Mouse (Mus musculus): ENCODE measurements around the gene Gm11037.

Gm11037 gene

DNA sequence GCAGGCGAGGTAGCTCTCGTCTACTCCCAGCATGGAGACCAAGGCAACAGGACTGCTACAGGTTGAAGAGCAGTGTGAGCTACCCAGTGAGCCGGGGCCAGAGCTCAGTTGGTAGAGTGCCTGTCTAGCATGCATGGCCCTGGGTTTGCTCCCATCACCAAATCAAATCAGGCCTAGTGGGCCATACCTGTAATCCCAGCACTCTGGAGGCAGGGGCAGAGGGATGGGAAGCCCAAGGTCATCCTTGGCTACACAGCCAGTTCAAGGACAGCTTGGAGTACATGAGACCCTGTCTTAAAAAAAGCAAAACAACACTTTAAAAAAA lies 15.9 kb downstream of the Gm11037 start:
- no peak for DNase-seq (ENCODE audit: low spot score)

DNA sequence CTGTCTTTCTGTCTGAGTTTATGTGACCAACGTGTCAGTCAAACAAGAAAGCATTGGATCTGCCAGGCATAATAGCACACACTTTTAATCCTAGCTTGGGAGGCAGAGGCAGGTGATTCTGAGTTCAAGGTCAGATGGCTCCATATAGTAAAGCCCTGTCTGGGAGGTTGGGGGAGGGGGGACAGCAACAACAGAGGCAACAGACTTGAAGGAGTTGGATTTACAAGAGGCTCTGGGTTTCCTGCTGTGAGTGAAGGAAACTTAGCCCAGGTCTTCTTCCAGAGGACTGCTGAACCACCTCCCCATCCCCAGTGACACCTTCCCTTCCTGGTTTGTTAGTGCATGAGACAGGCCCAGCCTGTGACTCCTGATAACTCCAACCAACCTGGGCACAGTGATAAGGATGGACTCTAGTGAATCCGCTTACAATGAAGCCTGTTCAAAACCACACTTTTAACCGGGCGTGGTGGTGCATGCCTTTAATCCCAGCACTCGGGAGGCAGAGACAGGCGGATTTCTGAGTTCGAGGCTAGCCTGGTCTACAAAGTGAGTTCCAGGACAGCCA lies 19.0 kb downstream of the Gm11037 start:
- no peak for DNase-seq (ENCODE audit: low spot score)

DNA sequence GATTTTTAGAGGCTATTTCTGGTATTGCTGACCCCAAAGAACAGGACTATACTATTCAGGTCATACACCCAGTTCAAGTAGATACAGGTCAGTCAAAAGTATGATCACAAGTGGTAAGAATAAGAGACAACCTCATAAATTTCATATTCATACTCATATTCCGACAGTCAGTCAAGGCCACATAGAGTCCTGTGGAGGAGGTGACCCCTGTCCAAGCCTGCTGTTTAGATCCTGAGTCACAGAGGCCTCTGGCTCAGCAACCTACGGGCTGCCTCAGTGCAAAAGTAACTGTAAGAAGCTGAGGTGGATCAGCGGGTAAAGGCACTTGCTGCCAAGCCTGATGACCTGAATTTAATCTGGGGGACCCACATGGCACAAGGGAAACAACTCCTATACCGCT lies 20.7 kb downstream of the Gm11037 start:
- no peak for DNase-seq (ENCODE audit: low spot score)

DNA sequence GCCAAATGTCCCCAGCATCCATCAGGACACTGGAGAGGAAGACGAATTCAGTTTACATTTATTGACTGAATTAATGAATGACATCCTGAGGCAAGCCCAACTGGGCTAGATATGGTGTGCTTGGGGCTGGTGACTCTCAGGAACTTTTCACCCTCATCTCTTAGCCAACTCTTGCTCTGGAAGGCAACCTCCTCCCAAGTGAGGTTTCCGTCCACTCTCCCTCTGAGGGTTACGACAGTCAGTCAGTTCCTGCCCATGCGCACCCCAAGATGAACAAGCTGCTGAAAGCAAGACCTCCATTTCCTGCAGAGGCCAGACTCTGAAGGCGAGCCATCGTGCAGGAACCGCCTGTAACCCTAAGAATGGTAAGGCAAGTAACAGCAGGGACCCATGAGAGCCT lies 23.7 kb downstream of the Gm11037 start:
- no peak for DNase-seq (ENCODE audit: low spot score)

DNA sequence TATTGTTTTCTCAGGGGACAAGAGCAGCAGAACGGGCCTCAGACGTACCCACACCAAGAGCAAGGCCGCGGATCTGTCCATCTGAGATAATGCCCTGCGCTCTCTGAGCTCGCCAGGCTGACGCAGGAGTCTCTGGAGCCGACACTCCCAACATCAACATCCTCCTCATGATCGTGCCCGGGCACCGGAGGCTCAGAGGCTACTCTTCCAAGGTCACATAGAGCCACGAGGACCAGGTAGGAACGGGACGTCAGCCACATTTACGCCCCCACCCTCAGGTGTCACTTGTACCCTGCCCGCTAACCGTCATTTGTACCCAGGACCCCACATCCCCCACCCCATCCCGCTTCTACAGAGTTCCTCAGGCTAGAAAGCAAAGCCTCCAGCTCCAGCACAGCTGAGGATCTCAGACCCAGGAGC lies 26.2 kb downstream of the Gm11037 start:
- peak; percentile 16 for DNase-seq (ENCODE audit: low spot score)

DNA sequence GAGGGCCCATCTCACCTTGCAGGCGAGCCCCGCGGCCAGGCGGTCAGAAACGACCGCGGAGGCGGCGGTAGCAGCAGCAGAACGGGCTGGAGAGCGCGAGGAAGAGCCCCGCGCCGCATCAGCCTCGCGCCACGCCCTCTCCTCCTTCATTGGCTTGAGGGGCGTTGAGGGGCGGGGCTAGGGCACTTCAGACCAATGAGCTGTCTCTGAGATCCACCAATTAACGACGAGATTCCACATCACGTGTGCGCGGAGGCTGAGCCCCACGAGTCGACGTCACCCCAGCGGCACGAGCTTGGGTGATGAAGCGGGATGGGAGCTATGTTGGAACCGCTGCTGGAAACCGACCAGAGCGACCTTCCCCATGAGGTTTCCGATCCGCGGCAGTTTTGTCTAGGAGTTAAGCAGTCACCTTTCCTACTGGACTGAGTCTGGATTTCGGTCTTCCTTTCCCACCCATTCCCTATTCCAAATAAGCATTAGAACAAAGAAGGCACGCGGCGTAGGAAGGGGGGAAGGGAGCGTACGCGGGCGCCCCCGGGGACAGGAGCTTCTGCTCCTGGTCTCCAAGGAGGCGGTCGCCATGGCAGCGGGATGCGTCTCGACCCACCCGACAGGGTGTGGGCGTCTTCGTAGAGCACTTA lies 26.8 kb downstream of the Gm11037 start, which contains the start of gene 1700037H04Rik:
TSS of gene 1700037H04Rik (minus strand) at position 144 of the 644 bp plus-strand sequence.
- DNase-seq (ENCODE audit: low spot score), result peak; percentile 98

DNA sequence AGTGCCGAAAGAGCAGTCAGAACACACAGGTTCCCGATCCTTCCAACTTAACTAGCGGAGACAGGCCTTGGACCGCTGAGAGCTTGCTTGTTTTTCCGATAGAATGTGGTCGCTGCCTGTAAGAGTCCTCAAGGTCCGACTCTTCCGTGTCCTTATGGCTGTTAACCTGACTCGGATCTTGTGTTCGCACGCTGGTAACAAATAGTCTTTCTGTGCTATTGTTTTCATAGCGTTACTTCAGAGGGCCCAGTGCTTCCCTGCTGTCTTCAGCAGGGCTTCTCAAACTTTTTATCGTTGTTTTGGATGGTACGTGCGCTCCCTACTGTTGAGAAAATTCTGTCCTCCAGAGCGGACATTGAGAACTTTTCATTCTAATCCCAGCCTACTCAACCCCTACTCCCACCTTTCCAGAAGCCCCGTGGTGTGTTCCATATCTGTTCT lies 27.4 kb downstream of the Gm11037 start:
- DNase-seq (ENCODE audit: low spot score), result peak; percentile 57

DNA sequence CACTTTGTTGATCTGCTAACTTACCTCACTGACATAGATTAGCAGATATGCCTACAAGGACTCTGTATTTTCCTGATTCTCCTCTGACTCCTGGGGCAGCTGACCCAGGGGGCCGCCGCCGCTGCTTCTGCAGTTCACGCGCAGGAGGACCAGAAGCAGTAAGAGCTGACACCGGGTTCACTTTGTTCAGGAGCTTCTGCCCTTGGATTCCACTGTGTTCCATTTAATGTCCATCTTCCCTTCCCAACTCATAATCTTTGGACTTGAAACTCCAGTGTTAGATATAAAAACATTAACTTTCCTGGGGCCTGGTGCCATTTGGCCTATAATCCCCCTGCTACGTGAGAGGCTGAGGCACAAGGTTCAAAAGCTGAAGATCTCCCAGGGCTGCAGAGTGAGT lies 30.6 kb downstream of the Gm11037 start:
- DNase-seq (ENCODE audit: low spot score), result no peak

DNA sequence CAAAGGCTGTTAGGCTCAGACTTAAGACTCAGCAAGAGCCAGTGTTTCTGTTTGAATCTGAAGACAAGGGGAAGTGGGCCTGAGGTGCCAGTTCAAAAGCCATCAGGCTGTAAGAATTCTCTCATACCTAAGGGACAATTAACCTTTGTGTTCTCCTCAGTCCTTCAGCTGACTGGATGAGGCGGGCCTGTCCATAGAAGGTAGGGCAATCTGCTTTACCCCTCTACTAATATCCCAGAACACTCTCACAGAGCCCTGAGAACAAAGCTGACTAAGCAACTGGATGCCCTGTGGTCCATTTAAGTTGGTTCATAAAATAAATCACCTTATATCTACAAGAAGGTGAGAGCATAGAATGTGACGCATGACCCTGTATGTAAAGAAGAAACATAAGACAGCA lies 32.9 kb downstream of the Gm11037 start:
- DNase-seq (ENCODE audit: low spot score), result no peak

DNA sequence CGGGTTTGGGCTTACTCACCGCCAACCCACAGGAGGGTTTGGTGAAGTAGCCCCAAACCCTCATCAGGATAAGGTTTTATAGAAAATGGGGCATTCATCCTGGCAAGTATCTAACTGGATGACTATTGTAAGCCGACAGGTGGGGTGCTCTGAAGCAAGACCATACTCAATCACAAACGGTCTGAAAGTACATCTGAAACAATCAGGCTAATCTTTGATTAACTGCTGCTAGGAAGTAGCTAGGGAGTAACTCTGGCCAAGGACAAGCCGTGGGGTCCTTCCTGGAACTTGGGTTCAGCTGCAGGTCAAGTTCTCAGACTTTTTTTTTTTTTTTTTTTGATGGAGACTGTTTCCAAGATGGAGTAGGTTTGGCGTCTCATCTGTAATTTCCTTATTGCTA lies 34.7 kb downstream of the Gm11037 start:
- DNase-seq (ENCODE audit: low spot score), result no peak

DNA sequence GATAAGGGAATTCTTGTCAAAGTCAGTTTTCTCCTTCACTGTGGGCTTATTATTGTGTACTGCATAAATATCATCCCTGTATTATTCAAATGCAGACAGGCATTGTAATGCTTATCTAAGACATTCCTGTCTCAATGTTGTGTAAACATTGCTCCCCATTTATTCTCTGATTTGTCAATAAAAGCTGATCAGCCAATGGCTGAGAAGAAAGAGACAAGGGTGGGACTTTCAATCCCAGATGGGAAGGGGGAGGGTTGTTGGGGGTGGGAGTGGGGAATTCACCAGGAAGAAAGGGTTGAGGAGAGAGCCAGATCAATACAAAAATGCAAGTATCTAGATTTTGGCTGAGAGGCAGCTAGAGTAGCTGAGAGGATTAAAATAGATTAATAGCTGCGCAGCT lies 35.6 kb downstream of the Gm11037 start:
- peak; percentile 24 for DNase-seq (ENCODE audit: low spot score)

DNA sequence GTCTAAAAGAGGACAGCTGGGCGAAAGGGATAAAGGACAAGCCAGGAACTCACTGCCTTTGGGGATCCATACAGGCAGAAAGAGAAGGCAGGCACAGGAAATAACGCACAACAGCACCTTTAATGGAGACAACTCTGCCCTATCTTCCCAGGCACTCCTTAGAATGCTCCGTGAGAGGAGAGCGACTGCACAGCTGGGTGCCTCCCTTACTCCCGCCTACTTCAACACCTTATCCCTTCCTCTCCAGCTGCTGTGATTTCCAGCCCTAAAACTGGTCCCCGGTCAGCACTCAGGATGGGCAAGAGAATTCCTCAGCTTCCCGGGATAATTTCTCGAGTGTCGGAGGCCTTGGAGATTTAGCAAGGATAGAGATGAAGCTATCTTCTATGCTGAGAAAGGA lies 37.6 kb downstream of the Gm11037 start:
- DNase-seq (ENCODE audit: low spot score), result no peak

DNA sequence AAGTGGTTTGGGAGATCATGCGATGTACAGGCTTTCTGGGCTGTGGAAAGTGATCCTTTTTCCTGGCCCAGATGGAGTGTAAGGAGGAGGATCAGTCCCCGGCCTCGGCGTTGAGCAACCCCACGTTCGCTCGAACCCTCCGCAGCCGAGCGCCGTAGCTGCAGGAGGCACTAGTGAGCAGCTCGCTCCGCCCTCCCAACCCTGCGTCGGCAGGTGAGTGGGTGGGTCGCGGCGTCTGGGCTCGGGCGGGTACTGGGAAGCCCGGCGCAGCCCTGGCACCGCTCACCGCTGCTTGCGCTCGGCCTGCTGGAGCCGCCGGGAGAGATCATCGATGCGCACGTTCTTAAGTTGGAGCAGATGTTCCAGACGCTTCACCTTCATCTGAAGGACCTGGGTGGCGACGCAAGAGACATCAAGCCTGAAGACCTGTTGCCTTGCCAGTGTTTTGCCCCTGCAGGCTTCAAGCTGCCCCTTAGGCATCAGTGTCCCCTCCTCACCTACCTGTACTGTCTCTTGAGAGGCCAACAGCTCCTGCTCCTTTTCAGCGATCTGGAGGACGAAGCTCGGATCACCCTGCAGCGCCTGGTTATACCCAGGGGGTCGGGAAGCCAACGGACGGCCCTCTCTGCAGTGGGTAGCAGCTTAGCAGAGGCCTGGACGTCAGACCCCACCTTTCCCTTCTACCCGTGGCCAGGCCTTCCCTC lies 38.3 kb downstream of the Gm11037 start:
- DNase-seq (ENCODE audit: low spot score), result peak; percentile 81

DNA sequence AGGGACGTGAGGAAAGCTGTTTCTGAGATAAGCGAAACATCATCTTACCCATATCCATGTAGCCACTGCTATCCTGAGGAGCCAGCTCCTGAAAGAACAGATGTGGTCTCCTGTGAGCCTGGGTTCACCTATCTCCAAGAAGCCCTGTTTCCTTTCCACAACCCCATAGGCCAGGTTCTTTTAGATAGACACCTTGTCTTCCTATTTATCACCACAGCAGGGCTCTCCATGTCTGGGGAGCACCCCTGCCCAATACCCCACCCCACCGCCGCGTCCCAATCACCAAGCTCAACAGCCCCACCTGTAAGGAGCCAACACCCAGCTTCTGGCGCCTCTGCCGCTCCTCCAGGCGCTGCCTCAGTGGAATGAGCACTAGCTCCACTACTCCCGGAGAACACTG lies 39.0 kb downstream of the Gm11037 start:
- DNase-seq (ENCODE audit: low spot score), result no peak

DNA sequence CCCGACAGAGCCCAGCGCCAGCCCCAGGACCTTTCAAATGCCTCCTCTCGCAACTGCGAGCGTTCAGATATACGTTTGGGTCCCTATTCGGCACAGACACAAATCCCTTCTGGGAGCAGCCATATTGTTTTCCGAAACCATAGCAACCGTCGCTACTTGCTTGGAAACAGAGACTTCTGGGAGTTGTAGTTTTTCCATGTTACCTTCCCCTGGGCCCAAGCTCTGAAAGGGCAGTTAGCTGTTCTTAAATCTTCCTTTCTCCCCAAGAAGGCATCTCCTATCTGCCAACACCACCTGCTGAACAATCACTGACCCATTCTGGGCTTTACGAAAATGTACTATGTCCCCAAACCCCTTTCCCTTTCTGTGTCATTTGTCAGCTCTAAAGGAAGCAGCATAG lies 41.4 kb downstream of the Gm11037 start:
- DNase-seq (ENCODE audit: low spot score), result peak; percentile 85

DNA sequence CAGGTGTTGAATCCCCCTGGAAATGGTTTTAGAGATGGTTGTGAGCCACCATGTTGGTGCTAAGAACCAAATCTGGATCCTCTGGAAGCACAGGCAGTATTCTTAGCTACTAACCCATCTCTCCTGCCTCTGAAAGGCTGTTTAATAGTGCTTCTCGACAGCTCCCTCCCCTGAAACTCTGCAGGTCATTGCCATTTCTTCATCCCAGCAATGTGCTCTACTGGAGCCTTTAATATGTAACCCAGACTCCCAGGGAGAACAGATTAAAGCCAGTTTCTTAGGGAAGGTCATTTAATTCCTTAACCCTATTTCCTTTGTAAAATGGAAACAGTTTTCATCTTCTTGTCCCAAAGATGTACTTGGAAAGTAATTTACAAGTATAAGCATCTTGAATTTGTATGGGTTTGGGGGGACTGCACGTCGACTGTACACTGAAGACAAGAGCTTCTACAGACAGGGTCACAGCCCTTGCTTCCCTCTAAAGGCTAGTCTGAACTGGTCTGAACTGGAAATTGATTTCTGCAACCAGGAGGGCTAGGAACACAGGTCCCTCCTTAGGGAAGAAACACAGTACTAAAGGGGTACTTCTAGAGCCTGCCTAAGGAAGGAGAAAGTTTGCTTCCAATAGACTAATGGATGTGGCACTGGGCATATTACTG lies 42.1 kb downstream of the Gm11037 start:
- DNase-seq (ENCODE audit: low spot score), result no peak

DNA sequence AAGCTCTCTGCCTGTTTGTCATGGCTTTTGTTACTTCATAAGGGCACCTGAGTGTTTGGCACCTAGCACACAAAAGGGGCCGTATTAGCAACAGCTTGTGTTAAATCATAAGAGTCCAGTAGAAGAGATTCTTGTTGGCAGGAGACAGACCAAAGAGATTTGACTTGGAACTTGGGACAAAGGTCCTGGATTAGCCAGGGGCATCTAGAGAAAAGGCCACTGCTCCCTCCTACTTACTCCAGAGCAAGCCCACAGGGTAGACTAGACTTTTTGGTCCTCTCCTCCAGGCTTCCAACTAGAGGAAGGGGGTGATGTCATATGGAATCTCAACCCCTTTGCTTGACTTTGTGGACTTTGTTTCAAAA lies 42.6 kb downstream of the Gm11037 start:
- DNase-seq (ENCODE audit: low spot score), result no peak

DNA sequence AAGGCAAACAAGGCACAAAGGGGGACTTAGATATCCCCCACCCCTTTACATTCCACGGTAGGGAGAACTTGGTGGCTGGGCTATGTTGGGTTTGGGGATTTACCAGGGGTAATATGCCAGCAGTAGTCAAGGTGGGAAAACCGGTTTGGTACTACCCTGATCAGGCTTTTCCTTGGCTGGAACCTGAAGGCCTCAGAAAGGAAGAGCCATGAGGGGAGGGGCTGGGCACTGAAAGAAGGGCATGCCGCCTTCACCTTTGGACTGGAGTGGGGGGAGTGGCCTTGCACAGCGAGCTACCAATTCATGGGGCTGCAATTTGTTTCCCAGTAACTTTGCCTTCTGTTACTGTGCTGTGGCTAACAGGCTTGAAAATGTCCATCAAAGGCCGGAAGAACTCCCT lies 43.2 kb downstream of the Gm11037 start:
- peak; percentile 77 for DNase-seq (ENCODE audit: low spot score)

DNA sequence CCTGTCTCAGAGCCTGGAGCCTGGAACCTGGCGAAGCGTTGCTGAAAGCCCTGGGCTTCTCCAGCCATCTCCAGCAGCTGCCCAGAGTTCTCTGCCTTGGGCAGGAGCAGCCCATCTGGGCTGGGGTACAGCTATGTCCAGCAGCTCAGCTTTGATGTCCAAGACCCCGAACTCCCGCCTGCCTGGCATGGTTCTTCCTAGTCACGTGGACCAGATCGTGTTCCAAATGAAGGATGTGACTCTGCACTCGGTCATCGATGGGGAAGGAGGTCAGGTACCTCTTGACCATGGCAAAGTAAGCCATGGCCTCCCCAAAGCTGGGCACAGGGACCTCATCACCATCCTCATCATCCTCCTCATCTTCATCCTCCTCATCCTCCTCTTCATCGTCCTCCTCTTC lies 44.6 kb downstream of the Gm11037 start:
- no peak for DNase-seq (ENCODE audit: low spot score)

DNA sequence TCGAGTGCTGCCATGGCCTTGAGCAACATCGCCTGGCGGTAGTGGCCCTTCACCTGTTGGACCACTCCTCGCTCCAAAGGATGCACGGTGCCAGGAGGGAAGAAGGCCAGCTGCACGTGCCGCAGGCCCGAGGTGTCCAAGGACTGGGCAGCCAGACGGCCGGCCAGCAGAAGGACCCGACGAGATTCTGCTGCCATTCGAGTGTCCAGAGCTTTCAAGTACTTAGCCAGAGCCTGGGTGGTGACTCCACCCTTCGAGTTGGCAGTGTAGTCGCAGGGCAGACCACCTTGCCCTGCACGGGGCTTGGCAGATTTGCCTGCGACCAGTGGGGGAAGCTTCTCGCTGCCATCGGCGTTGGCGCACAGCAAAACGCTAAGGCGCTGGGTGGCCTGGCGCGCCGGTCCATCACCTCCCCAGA lies 45.5 kb downstream of the Gm11037 start:
- no peak for DNase-seq (ENCODE audit: low spot score)

DNA sequence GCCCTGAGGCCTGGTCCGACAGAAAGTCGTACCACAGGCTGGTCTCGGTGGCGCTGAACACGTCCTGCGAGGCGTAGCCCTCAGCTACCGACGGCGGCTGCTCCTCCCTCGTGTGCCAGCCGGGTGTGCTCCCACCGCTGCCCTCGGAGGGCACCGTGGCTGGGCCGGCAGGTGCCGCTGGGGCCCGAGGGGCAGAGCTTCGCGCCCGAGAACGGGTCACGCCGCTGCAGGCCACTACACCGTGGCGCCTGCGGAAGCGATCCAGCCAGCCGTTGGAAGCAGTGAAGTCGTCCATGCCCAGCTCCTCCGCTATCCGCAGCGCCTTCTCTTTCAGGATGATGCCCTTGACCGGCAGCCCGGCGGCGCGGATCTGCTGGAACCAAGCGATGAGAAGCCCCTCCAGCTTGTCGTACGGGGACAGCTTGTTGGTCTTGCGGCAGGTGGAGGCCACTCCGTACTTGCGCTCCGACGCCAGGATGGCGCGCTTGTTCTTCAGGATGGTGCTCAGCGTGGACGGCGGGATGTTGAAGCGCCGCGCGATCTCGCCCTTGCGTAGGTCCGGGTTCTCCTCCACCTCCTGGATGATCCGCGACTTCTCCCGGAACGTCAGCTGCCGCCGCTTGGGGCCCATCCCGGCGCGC lies 46.1 kb downstream of the Gm11037 start:
- DNase-seq (ENCODE audit: low spot score), result peak; percentile 51

DNA sequence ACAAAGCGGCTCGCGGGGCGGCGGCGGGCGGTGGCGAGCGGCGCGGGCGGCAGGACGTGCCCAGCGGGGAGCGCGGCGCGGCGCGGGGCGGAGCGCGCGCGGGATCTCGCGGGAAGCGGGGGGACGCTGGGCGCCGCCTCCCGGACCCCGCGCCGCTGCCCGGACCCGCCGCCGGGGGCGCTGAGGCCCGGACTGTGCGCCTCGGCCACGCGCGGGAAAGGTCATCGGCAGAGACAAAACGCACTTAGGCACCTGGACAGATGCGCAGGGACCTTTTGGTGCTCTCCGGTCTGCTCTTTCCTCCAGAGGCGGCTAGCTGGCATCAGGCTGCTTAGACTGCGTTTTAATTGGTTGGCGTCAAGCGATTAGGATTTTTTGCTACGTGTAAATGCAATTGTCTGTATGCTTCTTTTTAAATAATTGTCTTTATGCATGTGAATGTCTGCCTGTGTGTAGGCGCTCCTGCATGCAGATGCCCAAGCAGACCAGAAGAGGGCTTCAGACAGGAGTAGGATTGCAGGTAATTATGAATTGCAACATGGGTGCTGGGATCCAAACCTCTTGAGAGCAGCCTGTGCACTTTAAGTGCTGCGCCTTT lies 46.8 kb downstream of the Gm11037 start, which contains the start of gene Cenpb:
TSS of gene Cenpb (minus strand) at position 78 of the 598 bp plus-strand sequence.
- peak; percentile 83 for DNase-seq (ENCODE audit: low spot score)
